Mouse (Mus musculus): ENCODE results near the gene Ssna1. TPM values are rescaled to one million over a fixed set of nuclear protein-coding genes. Genes with fewer than 3 reads are reported as not detected.
"Not testable (repeated sequence)": the region's sequence is repeated elsewhere in the genome, so short reads cannot be mapped to it uniquely, and the experiment has no call there.

Ssna1 gene
- polyA plus RNA-seq, 1 experiment from 2014 or later: 157 TPM

GRCm38 (mm10) chr2:25264851-25265250, 7.4 kb downstream of the Ssna1 start:
- H3K27ac ChIP-seq (ENCODE audit: low read length): no peak overlapping the region
- ATAC-seq (replicated peaks; ENCODE audit: extremely low read depth, insufficient read depth, low FRiP score): no peak
- H3K36me3 ChIP-seq (ENCODE audit: control insufficient read depth, insufficient read depth): 0 out of 2 replicates have a peak, but pooled peaks cover 4% of the 10 kb centered on the region
- H3K4me1 ChIP-seq (ENCODE audit: control insufficient read depth, insufficient read depth, low read length): peaks cover 34% of the 10 kb centered on the region
- no peak overlapping the region for H3K4me2 ChIP-seq (ENCODE audit: low read depth, low read length)
- H3K9ac ChIP-seq (ENCODE audit: low read length): no peak overlapping the region
- no peak overlapping the region for H3K4me3 ChIP-seq (ENCODE audit: low read length)
- WGBS: 59% methylated on average over 3 of the region's 3 CpGs
- H3K9me3 ChIP-seq (replicated peaks; ENCODE audit: control insufficient read depth, low read length): no peaks in the 10 kb centered on the region
- H3K27me3 ChIP-seq (ENCODE audit: control insufficient read depth, insufficient read depth, low read length): peaks cover 8% of the 10 kb centered on the region

GRCm38 (mm10) chr2:25264286-25264660, 8.0 kb downstream of the Ssna1 start:
- H3K4me2 ChIP-seq (ENCODE audit: low read depth, low read length): no peak overlapping the region
- H3K9me3 ChIP-seq (replicated peaks; ENCODE audit: control insufficient read depth, low read length): no peaks in the 10 kb centered on the region
- no peak for ATAC-seq (replicated peaks; ENCODE audit: extremely low read depth, insufficient read depth, low FRiP score)
- H3K9ac ChIP-seq (ENCODE audit: low read length): no peak overlapping the region
- H3K36me3 ChIP-seq (ENCODE audit: control insufficient read depth, insufficient read depth): no peaks in the 10 kb centered on the region
- WGBS: 66% methylated on average over 5 of the region's 5 CpGs
- no peak overlapping the region for H3K4me3 ChIP-seq (ENCODE audit: low read length)
- no peak overlapping the region for H3K27ac ChIP-seq (ENCODE audit: low read length)
- peaks cover 8% of the 10 kb centered on the region for H3K27me3 ChIP-seq (ENCODE audit: control insufficient read depth, insufficient read depth, low read length)
- peaks cover 34% of the 10 kb centered on the region for H3K4me1 ChIP-seq (ENCODE audit: control insufficient read depth, insufficient read depth, low read length)

GRCm38 (mm10) chr2:25263623-25264285, 8.5 kb downstream of the Ssna1 start:
- Histone ChIP-seq H3K4me2 (ENCODE audit: low read depth, low read length) (peak overlapping the region; percentile 94), H3K4me3 (ENCODE audit: low read length) (peak overlapping the region; percentile 86), H3K36me3 (ENCODE audit: control insufficient read depth, insufficient read depth) (no peaks in the 10 kb centered on the region), H3K9me3 (replicated peaks; ENCODE audit: control insufficient read depth, low read length) (no peaks in the 10 kb centered on the region), H3K27ac (ENCODE audit: low read length) (no peak overlapping the region), H3K4me1 (ENCODE audit: control insufficient read depth, insufficient read depth, low read length) (peaks cover 34% of the 10 kb centered on the region), H3K27me3 (ENCODE audit: control insufficient read depth, insufficient read depth, low read length) (peaks cover 8% of the 10 kb centered on the region), H3K9ac (ENCODE audit: low read length) (peak overlapping the region; percentile 78)
- WGBS: 25% methylated on average over 12 of the region's 12 CpGs
- ATAC-seq (replicated peaks; ENCODE audit: extremely low read depth, insufficient read depth, low FRiP score): no peak

- Histone ChIP-seq H3K9ac (ENCODE audit: low read length) (peak overlapping the region; percentile 78), H3K36me3 (ENCODE audit: control insufficient read depth, insufficient read depth) (no peaks in the 10 kb centered on the region), H3K9me3 (replicated peaks; ENCODE audit: control insufficient read depth, low read length) (no peaks in the 10 kb centered on the region), H3K27ac (ENCODE audit: low read length) (no peak overlapping the region), H3K27me3 (ENCODE audit: control insufficient read depth, insufficient read depth, low read length) (peaks cover 8% of the 10 kb centered on the region), H3K4me2 (ENCODE audit: low read depth, low read length) (peak overlapping the region; percentile 94), H3K4me3 (ENCODE audit: low read length) (peak overlapping the region; percentile 86), H3K4me1 (ENCODE audit: control insufficient read depth, insufficient read depth, low read length) (peaks cover 34% of the 10 kb centered on the region)
- peak; percentile 8; the same call in 1 of the 2 replicates for ATAC-seq (replicated peaks; ENCODE audit: extremely low read depth, insufficient read depth, low FRiP score)
- under 1% methylated on average over 78 of the region's 82 CpGs for WGBS
Measured at GRCm38 (mm10) chr2:25262795-25263622, 9.2 kb downstream of the Ssna1 start.

GRCm38 (mm10) chr2:25262291-25262767, 9.9 kb downstream of the Ssna1 start, which contains the start of gene Tprn:
TSS of gene Tprn (plus strand) at chr2:25262618.
- peak; percentile 99 for ATAC-seq (replicated peaks; ENCODE audit: extremely low read depth, insufficient read depth, low FRiP score)
- no peaks in the 10 kb centered on the region for H3K36me3 ChIP-seq (ENCODE audit: control insufficient read depth, insufficient read depth)
- peak within 1 kb of the TSS; percentile 94 for H3K4me2 ChIP-seq (ENCODE audit: low read depth, low read length)
- under 1% methylated on average over 39 of the region's 39 CpGs for WGBS
- H3K9ac ChIP-seq (ENCODE audit: low read length): peak within 1 kb of the TSS; percentile 78
- peak within 1 kb of the TSS; percentile 86 for H3K4me3 ChIP-seq (ENCODE audit: low read length)
- H3K27me3 ChIP-seq (ENCODE audit: control insufficient read depth, insufficient read depth, low read length): peaks cover 8% of the 10 kb centered on the region
- H3K4me1 ChIP-seq (ENCODE audit: control insufficient read depth, insufficient read depth, low read length): peaks cover 30% of the 10 kb centered on the region
- no peaks in the 10 kb centered on the region for H3K9me3 ChIP-seq (replicated peaks; ENCODE audit: control insufficient read depth, low read length)
- peak within 1 kb of the TSS; percentile 26; the same call in 1 of the 2 replicates for H3K27ac ChIP-seq (ENCODE audit: low read length)

- ATAC-seq (replicated peaks; ENCODE audit: extremely low read depth, insufficient read depth, low FRiP score): no peak
- no peaks in the 10 kb centered on the region for H3K36me3 ChIP-seq (ENCODE audit: control insufficient read depth, insufficient read depth)
- H3K9me3 ChIP-seq (replicated peaks; ENCODE audit: control insufficient read depth, low read length): no peaks in the 10 kb centered on the region
- H3K4me2 ChIP-seq (ENCODE audit: low read depth, low read length): peak overlapping the region; percentile 94
- H3K4me1 ChIP-seq (ENCODE audit: control insufficient read depth, insufficient read depth, low read length): peaks cover 26% of the 10 kb centered on the region
- WGBS: 46% methylated on average over 12 of the region's 12 CpGs
- H3K27ac ChIP-seq (ENCODE audit: low read length): peak overlapping the region; percentile 26; the same call in 1 of the 2 replicates
- H3K27me3 ChIP-seq (ENCODE audit: control insufficient read depth, insufficient read depth, low read length): peaks cover 8% of the 10 kb centered on the region
- peak overlapping the region; percentile 86 for H3K4me3 ChIP-seq (ENCODE audit: low read length)
- H3K9ac ChIP-seq (ENCODE audit: low read length): peak overlapping the region; percentile 56
Measured at GRCm38 (mm10) chr2:25261870-25262269, 10.4 kb downstream of the Ssna1 start.

GRCm38 (mm10) chr2:25258887-25259286, 13.4 kb downstream of the Ssna1 start:
- no peaks in the 10 kb centered on the region for H3K36me3 ChIP-seq (ENCODE audit: control insufficient read depth, insufficient read depth)
- WGBS: 64% methylated on average over 2 of the region's 2 CpGs
- ATAC-seq (replicated peaks; ENCODE audit: extremely low read depth, insufficient read depth, low FRiP score): no peak

GRCm38 (mm10) chr2:25257250-25257649, 15.0 kb downstream of the Ssna1 start:
- 81% methylated on average over 5 of the region's 5 CpGs for WGBS

More at GRCm38 (mm10) chr2:25258887-25259286, 13.4 kb downstream of the Ssna1 start:
- no peak overlapping the region for H3K4me2 ChIP-seq (ENCODE audit: low read depth, low read length)
- no peaks in the 10 kb centered on the region for H3K9me3 ChIP-seq (replicated peaks; ENCODE audit: control insufficient read depth, low read length)
- H3K4me3 ChIP-seq (ENCODE audit: low read length): no peak overlapping the region
- no peak overlapping the region for H3K9ac ChIP-seq (ENCODE audit: low read length)
- H3K27me3 ChIP-seq (ENCODE audit: control insufficient read depth, insufficient read depth, low read length): peaks cover 5% of the 10 kb centered on the region
- no peak overlapping the region for H3K27ac ChIP-seq (ENCODE audit: low read length)
- peaks cover 19% of the 10 kb centered on the region for H3K4me1 ChIP-seq (ENCODE audit: control insufficient read depth, insufficient read depth, low read length)

More at GRCm38 (mm10) chr2:25257250-25257649, 15.0 kb downstream of the Ssna1 start:
- not testable (repeated sequence) for H3K4me2 ChIP-seq (ENCODE audit: low read depth, low read length); H3K36me3 ChIP-seq (ENCODE audit: control insufficient read depth, insufficient read depth); H3K4me3 ChIP-seq (ENCODE audit: low read length); H3K27ac ChIP-seq (ENCODE audit: low read length); ATAC-seq (replicated peaks; ENCODE audit: extremely low read depth, insufficient read depth, low FRiP score); H3K9me3 ChIP-seq (replicated peaks; ENCODE audit: control insufficient read depth, low read length); H3K27me3 ChIP-seq (ENCODE audit: control insufficient read depth, insufficient read depth, low read length); H3K9ac ChIP-seq (ENCODE audit: low read length)
- peaks cover 13% of the 10 kb centered on the region for H3K4me1 ChIP-seq (ENCODE audit: control insufficient read depth, insufficient read depth, low read length)

All from heart, embryonic 16.5 days (tissue).